Mouse (Mus musculus) spleen, adult 2 months (tissue): Measurements from ENCODE around the gene Maneal. TPM values are rescaled to one million over a fixed set of nuclear protein-coding genes. Genes with fewer than 3 reads are reported as not detected.

Experiments
- DNase-seq, 2 experiments: peaks; one replicate each; pipeline versions ENCODE4 v3.0.0 to v3.0.0-alpha.2; 2012 to 2021; ENCODE audit warnings: low spot score in 2 of 2, low read depth in 1 of 2
- H3K27ac ChIP-seq: fragments of 200-500 bp; 2 replicates; pipeline ENCODE4 v1.5.1; 2012; ENCODE audit warnings: low read length, inconsistent platforms; ENCODE audit not compliant: insufficient read depth
- H3K27me3 ChIP-seq: fragments of 200-500 bp; 2 replicates; pipeline ENCODE4 v1.6.1; 2012; ENCODE audit warnings: mild to moderate bottlenecking, moderate library complexity, low read length, inconsistent platforms; ENCODE audit not compliant: control insufficient read depth, insufficient read depth
- H3K36me3 ChIP-seq: fragments of 200-500 bp; 2 replicates; pipeline ENCODE4 v1.6.1; 2012; ENCODE audit warnings: mild to moderate bottlenecking, low read length, inconsistent platforms; ENCODE audit not compliant: control insufficient read depth, insufficient read depth
- H3K4me1 ChIP-seq: fragments of 200-500 bp; 2 replicates; pipeline ENCODE4 v1.6.1; 2011; ENCODE audit warnings: inconsistent platforms; ENCODE audit not compliant: control insufficient read depth, insufficient read depth, insufficient read length
- H3K4me3 ChIP-seq: fragments of 200-500 bp; 2 replicates; pipeline ENCODE4 v1.5.1; 2011; ENCODE audit warnings: mild to moderate bottlenecking, inconsistent platforms; ENCODE audit not compliant: insufficient read depth, insufficient read length; ENCODE audit errors: extremely low read depth
- CTCF ChIP-seq: fragments of 200-500 bp; IDR thresholded peaks from 2 replicates; pipeline ENCODE4 v1.5.1; 2011; ENCODE audit warnings: mild to moderate bottlenecking, inconsistent platforms; ENCODE audit not compliant: insufficient read depth, insufficient read length, insufficient replicate concordance; ENCODE audit errors: extremely low read depth
- POLR2A ChIP-seq: fragments of 200-500 bp; IDR thresholded peaks from 2 replicates; pipeline ENCODE4 v1.6.1; 2011; ENCODE audit warnings: low read depth, low read length, inconsistent platforms
- WGBS: fragments of 180-500 bp; shearing (Covaris S2); methylation state at CpG from one replicate; pipeline ENCODE4 v1.1.7; 2018; 5-methylcytosine and 5-hydroxymethylcytosine counted together
- polyA plus RNA-seq: library from polyadenylated mRNA; depleted of rRNA; stranded (reverse); fragments of >200 nt; gene quantifications from 2 replicates; pipeline ENCODE4 v1.2.3, GENCODE M21; 2012

Gene Maneal
- polyA plus RNA-seq, 1 experiment, result 0.65 TPM

DNA sequence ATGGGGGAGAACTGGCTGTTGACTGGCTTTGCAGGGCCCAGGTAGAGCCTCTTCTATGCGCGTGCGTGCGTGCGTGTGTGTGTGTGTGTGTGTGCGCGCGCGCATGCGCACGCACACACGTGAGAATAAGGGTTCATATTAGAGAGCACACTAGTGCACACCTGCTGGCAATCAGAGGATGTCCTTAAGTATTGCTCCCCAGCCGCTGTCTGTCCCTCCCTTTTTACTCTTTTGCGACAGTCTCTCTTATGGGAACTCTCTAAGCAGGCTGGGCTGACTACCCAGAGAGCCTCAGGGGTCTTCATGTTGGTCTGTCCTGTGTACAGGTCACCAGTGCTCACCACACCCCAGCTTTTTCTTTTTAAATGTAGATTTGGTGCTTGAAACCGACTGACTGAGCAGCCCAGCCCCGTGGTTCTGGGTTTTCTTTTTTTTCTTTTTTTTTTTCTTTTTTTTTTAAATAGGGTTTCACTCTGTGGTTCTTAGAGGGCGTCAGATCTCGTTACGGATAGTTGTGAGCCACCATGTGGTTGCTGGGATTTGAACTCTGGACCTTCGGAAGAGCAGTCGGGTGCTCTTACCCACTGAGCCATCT is 36.5 kb downstream of the Maneal start:
- Histone ChIP-seq H3K27me3 (no peaks in the 10 kb centered on the region), H3K4me3 (no peak overlapping the region), H3K27ac (no peak overlapping the region), H3K36me3 (peaks cover 31% of the 10 kb centered on the region), H3K4me1 (no peaks in the 10 kb centered on the region)
- TF ChIP-seq POLR2A (no peak), CTCF (no peak)
- DNase-seq, result no peak
- 97% methylated on average over 21 of the region's 21 CpGs for WGBS

DNA sequence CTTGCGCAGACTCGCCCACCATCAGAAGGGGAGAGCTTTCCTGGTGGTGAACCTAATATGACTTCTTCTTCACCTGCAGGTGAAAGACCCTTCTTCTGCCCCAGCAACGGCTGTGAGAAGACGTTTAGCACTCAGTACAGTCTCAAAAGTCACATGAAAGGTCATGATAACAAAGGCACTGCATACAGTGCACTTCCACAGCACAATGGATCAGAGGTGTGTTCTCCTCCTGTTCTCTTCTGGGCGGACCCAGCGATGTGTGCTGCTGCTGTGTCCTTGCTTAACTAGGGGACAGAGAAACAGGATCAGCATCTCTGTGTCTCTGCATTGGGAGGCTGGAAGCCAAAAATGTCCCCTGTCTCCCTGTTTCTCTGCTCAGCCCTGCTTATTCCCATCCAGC is 37.0 kb downstream of the Maneal start:
- DNase-seq, result no peak
- Histone ChIP-seq H3K4me3 (no peak overlapping the region), H3K27me3 (no peaks in the 10 kb centered on the region), H3K4me1 (no peaks in the 10 kb centered on the region), H3K27ac (no peak overlapping the region), H3K36me3 (peaks cover 30% of the 10 kb centered on the region)
- WGBS, result 95% methylated on average over 6 of the region's 6 CpGs
- TF ChIP-seq POLR2A, result no peak
- TF ChIP-seq CTCF, result no peak

DNA sequence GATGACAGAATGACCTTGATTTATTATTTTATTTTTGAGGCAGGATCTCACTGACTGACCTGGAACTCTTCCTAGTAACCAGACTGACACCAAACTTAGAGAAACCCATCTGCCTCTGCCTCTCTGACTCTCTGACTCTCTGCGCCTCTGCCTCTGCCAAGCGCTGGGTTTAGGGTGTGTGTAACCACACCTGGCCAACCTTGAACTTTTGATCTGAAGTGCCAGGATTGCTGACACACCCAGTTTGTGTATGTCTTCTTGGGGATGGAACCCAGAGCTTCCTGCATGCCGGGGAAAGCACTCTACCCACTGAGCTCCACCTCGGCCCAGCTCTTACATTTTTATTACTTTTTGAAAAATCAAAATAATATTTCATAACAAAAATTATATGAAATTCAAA is 43.1 kb downstream of the Maneal start:
- no peak for DNase-seq
- Histone ChIP-seq H3K4me1 (no peaks in the 10 kb centered on the region), H3K27ac (no peak overlapping the region), H3K36me3 (peaks cover 8% of the 10 kb centered on the region), H3K27me3 (no peaks in the 10 kb centered on the region), H3K4me3 (no peak overlapping the region)
- 79% methylated on average over 4 of the region's 4 CpGs for WGBS
- TF ChIP-seq POLR2A (no peak), CTCF (no peak)

DNA sequence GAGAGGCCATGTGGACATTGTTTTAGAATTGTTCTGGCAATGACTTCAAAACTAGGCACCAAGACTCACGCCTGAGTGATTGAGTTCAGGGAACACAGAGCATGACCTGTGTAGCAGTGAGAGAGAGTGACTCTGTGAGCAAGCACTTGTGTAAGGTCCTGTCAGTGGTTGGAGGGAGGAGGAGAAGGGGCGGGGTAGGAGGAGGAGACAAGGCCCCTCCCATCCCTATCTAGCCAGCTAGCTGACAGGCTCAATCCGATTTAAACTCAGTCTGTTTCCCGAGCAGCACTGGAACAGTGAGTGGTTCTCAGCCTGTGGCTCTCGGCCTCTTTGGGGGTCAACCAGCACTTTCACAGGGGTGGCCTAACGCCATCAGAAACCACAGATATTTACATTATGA is 44.2 kb downstream of the Maneal start:
- Histone ChIP-seq H3K4me3 (no peak overlapping the region), H3K36me3 (peaks cover 8% of the 10 kb centered on the region), H3K27me3 (no peaks in the 10 kb centered on the region), H3K4me1 (no peaks in the 10 kb centered on the region), H3K27ac (no peak overlapping the region)
- TF ChIP-seq CTCF, result no peak
- TF ChIP-seq POLR2A, result no peak
- 58% methylated on average over 6 of the region's 6 CpGs for WGBS
- DNase-seq, result no peak

DNA sequence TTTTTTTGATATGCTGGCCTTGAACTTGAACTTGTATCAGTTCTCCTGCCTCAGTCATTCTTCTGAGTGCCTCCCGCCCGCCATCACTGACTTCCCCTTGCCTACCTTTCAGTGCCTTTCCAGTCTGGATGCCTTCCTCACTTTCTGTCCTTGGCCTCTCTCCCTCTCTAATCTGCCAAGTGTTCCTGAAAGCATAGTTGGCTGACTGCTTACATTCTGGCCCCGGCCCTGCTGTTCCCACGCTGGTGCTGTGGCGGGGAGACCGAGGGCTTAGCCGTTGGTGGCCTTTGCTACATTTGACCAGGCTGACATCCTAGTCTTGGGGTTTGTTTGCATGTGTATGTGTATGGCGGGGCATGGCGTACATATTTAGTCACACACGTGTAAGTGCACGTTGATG is 46.1 kb downstream of the Maneal start:
- Histone ChIP-seq H3K4me3 (no peak overlapping the region), H3K36me3 (peaks cover 1% of the 10 kb centered on the region; the same call in 1 of the 2 replicates), H3K27ac (no peak overlapping the region), H3K27me3 (no peaks in the 10 kb centered on the region), H3K4me1 (no peaks in the 10 kb centered on the region)
- DNase-seq, result no peak
- TF ChIP-seq POLR2A, result no peak
- WGBS, result 99% methylated on average over 11 of the region's 11 CpGs

DNA sequence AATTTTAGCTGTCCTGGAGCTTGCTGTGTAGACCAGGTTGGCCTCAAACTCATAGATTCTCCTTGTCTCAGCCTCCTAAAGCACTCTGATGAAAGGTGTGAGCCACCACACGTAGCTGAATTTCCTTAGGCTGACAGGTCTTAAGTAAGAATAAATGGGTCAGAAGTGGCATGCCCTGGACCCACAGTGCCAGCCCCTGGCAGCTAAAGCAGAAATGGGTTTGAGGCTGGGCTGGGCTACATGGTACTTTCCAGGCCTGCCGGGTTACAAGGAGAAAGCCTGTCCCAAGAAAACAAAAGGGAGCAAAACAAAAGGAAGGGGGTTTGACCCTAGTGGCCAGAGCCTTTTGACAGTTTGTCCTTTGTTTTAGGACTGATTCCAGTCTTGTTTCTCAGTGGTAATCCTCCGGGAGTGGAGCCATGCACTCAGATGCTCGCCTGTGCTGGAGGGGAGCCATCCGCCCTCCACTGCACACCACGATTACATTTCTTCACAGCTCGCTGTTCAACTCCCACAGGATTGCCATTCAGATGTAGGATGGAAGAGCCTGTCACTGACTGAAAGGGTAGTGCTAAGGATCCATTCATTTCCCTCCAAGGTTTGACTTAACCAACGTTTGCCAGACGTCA is 50.5 kb downstream of the Maneal start:
- Histone ChIP-seq H3K27me3 (no peaks in the 10 kb centered on the region), H3K27ac (no peak overlapping the region), H3K4me1 (no peaks in the 10 kb centered on the region), H3K4me3 (no peak overlapping the region), H3K36me3 (peaks cover 3% of the 10 kb centered on the region; the same call in 1 of the 2 replicates)
- TF ChIP-seq CTCF, result no peak
- TF ChIP-seq POLR2A, result no peak
- 86% methylated on average over 9 of the region's 9 CpGs for WGBS
- DNase-seq, result no peak

DNA sequence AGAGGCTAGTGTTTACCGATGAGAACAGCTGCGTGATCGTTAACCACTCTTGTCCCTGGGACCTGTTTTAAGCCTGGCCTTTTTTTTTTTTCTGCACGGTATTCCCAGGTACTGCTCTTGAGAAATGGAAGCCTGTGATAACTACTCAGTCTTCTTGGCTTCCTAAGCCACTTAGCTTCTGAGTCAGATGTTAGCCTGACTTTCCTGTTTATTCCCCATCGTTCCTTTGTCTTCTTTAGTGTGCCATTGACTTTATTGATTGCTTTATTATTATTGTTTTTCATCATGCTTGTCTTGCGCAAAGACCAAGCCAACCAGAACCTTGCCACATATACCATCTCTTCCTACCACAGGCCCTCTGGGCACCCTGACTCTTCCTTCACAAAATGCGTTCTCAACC is 51.9 kb downstream of the Maneal start:
- H3K36me3 ChIP-seq, result peaks cover 10% of the 10 kb centered on the region
- H3K4me1 ChIP-seq, result no peaks in the 10 kb centered on the region
- H3K27ac ChIP-seq, result no peak overlapping the region
- no peak overlapping the region for H3K4me3 ChIP-seq
- TF ChIP-seq POLR2A (no peak), CTCF (no peak)
- WGBS, result 89% methylated on average over 7 of the region's 7 CpGs
- H3K27me3 ChIP-seq, result no peaks in the 10 kb centered on the region
- DNase-seq, result no peak
